ENCODE assay signal across 1 mouse cellular context in genomic region chr11:59497747-59498146, GRCm38 (mm10).
TF ChIP-seq lines count a peak whose summit lies in the region.

No protein-coding gene starts in this region.

TF ChIP-seq in MEL, 35 proteins besides CTCF, POLR2A, EP300 and RAD21 (continued from another document):
- TF ChIP-seq BHLHE40 (IDR thresholded peaks at IDR 0.05; ENCODE audit: borderline replicate concordance, low read depth, low read length) (no peak), SMC3 (IDR thresholded peaks at IDR 0.05; ENCODE audit: low read depth, low read length) (peak; percentile 13; the same call in 1 of the 2 replicates), RCOR1 (IDR thresholded peaks at IDR 0.05; ENCODE audit: low read depth, low read length) (no peak), TCF12 (IDR thresholded peaks at IDR 0.05; ENCODE audit: low read depth, low read length) (no peak)
TF ChIP-seq in MEL: peak in this region for 1.
